Mouse (Mus musculus) spleen, adult 2 months (tissue): ENCODE measurements around the gene Rab3c.

Experiments used
- CTCF ChIP-seq: fragments of 200-500 bp; IDR thresholded peaks from 2 replicates; pipeline ENCODE4 v1.5.1; 2011; ENCODE audit warnings: mild to moderate bottlenecking, inconsistent platforms; ENCODE audit not compliant: insufficient read depth, insufficient read length, insufficient replicate concordance; ENCODE audit errors: extremely low read depth
- POLR2A ChIP-seq: fragments of 200-500 bp; IDR thresholded peaks from 2 replicates; pipeline ENCODE4 v1.6.1; 2011; ENCODE audit warnings: low read depth, low read length, inconsistent platforms

DNA sequence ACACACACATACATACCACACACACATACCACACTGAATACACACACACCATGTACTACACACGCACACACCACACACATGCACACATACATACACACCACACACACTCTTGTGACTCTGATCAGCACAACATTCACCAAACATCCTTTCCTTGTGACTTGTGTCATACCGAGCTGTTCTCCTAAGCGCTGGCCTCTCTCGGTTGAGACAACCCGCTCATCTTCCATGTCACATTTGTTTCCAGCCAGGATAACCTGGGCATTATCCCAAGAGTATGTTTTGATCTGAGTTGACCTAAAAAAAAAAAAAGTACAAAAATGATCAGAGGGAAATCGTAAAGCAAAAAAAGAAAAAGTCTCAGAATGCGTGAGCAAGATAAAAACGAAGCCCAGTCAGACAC lies 196.8 kb downstream of the Rab3c start:
- no peak for TF ChIP-seq POLR2A
- TF ChIP-seq CTCF, result no peak
